Mouse (Mus musculus): ENCODE measurements at regions not wholly inside any gene's neighbourhood (a gene's known extent, or its start where the extent isn't known, plus 50 kb on each side); places are given as distances from the start of the nearest gene placed in this dataset.

DNA sequence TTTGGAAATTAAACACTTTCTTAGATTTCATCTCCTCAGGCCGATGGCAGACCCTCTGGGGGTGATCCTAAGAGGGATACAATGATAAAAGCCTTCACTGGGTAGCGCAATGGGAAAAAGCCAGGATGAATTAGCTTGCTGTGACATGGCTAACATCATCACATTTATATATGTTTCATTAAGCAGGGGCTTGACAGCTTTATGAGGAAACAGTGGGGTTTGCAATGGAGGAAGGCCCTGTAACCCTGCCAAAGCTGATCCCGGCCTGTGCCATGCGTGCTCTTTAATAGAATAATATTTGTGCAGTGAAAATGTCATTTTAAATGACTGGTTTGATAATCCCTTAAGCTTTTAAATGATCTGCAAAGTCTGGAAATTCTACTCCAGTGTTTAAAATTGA is 298.5 kb downstream of the Slc4a3 start:
- TF ChIP-seq CTCF (IDR thresholded peaks at IDR 0.05; ENCODE audit: low read depth): no peak
- TF ChIP-seq EP300 (IDR thresholded peaks at IDR 0.05; ENCODE audit: low read depth): no peak

All from liver, postnatal 0 days (tissue).